In the genomic region with DNA sequence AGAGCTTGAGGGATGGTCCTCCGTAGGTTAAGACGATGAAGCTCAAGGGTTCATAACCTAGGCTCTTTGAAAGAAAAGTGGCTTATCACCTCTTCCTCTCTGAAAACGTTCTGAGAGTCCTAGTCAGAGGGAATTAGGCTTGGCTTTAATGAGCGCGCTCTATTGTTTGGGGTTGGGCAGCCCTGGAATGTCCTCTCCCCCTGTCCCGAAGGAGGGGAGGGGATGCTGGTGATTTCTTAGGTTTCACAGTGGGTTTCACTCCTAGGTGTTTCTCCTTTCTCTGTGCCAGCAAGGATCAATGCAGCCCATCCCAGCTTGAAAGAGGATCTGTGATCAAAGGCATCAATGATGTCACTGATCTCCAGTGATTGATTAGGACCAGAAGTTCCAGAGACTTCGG, we compare ENCODE assay signal across 23 mouse cellular contexts. TPM values are rescaled to one million over a fixed set of nuclear protein-coding genes. Genes with fewer than 3 reads are reported as not detected.
A peak's percentile ranks its signal among the peaks of the same experiment; 100 is the strongest.
DNase-seq lines count a peak whose midpoint lies in the region; ATAC-seq and TF ChIP-seq lines count a peak whose summit lies in the region.
"Had no signal": no experiment of that assay in that cellular context is flagged by ENCODE, and none has a peak within 500 bp of the region (broad histone marks: within the 10 kb centered on the region; RNA-seq: fewer than 3 reads in every experiment).

No protein-coding gene starts in this region.

- H3K9ac ChIP-seq in hindbrain, embryonic 14.5 days = no peak overlapping the region
- no peak overlapping the region for H3K9ac ChIP-seq in embryonic facial prominence, embryonic 11.5 days (replicated peaks; ENCODE audit: low read length)
- H3K9ac ChIP-seq in heart, adult 2 months (ENCODE audit: low read depth, low read length) = no peak overlapping the region
- H3K9ac ChIP-seq: embryonic facial prominence, embryonic 15.5 days; heart, embryonic 13.5 days; liver, embryonic 14.5 days; neural tube, embryonic 12.5 days had no signal

- H3K79me2 ChIP-seq in heart, adult 2 months (replicated peaks; ENCODE audit: control insufficient read depth, insufficient read depth, low read length) = no peaks in the 10 kb centered on the region

- peaks cover 7% of the 10 kb centered on the region; the same call in 1 of the 2 replicates for H3K36me3 ChIP-seq in hindbrain, embryonic 10.5 days
- H3K36me3 ChIP-seq in hindbrain, embryonic 14.5 days (replicated peaks; ENCODE audit: control insufficient read depth, insufficient read depth) = no peaks in the 10 kb centered on the region
- H3K36me3 ChIP-seq in embryonic facial prominence, embryonic 11.5 days (replicated peaks; ENCODE audit: control insufficient read depth, insufficient read depth, low read depth, low read length) = no peaks in the 10 kb centered on the region
- no peaks in the 10 kb centered on the region for H3K36me3 ChIP-seq in heart, adult 2 months (ENCODE audit: control insufficient read depth, insufficient read depth, low read length)
- H3K36me3 ChIP-seq in thymus, adult 2 months (ENCODE audit: control insufficient read depth, insufficient read depth, low read length) = no peaks in the 10 kb centered on the region
- H3K36me3 ChIP-seq: embryonic facial prominence, embryonic 15.5 days; heart, embryonic 13.5 days; neural tube, embryonic 12.5 days had no signal

- WGBS in hindbrain, embryonic 10.5 days = 3% methylated on average over 7 of the region's 7 CpGs
- WGBS in hindbrain, embryonic 14.5 days = 15% methylated on average over 7 of the region's 7 CpGs
- WGBS in embryonic facial prominence, embryonic 11.5 days = 11% methylated on average over 7 of the region's 7 CpGs
- 59% methylated on average over 7 of the region's 7 CpGs for WGBS in heart, adult 2 months
- 76% methylated on average over 7 of the region's 7 CpGs for WGBS in thymus, adult 2 months

- TF ChIP-seq POLR2A in heart, adult 2 months (IDR thresholded peaks at IDR 0.05; ENCODE audit: insufficient read depth, low read depth, low read length) = no peak
- no peak for TF ChIP-seq POLR2A in thymus, adult 2 months (IDR thresholded peaks at IDR 0.05; ENCODE audit: control insufficient read depth, extremely low read depth, insufficient read depth, low read length, poor library complexity)

- DNase-seq in hindbrain, embryonic 10.5 days (ENCODE audit: low spot score) = peak; percentile 19
- no peak for DNase-seq in hindbrain, embryonic 14.5 days (ENCODE audit: low spot score)
- peak; percentile 59 for DNase-seq in Muller cell, postnatal 12 days (ENCODE audit: inconsistent ontology term)
- DNase-seq in embryonic facial prominence, embryonic 11.5 days (ENCODE audit: low spot score) = peak; percentile 52
- DNase-seq in mesoderm, embryonic 11.5 days (ENCODE audit: low read depth, low spot score) = peak; percentile 34
- no peak for DNase-seq in heart, adult 2 months
- DNase-seq in thymus, adult 2 months = no peak
- DNase-seq in kidney, postnatal 4 days = no peak
- DNase-seq: adrenal gland, postnatal 25 days; cerebellum, postnatal 25 days; gastrocnemius, postnatal 36 days; kidney, adult 18-20 months; left cerebral cortex, postnatal 4 days; lung, postnatal 10 days; spleen, adult 18-20 months; thymus, postnatal 14 days had no signal

- no peak for ATAC-seq in hindbrain, embryonic 14.5 days (ENCODE audit: low FRiP score)
- 0 out of 2 replicates have a peak, but pooled peaks have one; percentile 14 for ATAC-seq in embryonic facial prominence, embryonic 11.5 days (replicated peaks; ENCODE audit: insufficient number of reproducible peaks, low FRiP score, low TSS enrichment, low read depth)
- ATAC-seq: activated CD4-positive, CD25-positive, alpha-beta regulatory T cell, adult 4 months had no signal

- intact Hi-C loops in heart, adult 2 months (cut with DNase I) = no loop called here

- no peaks in the 10 kb centered on the region for H3K9me3 ChIP-seq in hindbrain, embryonic 10.5 days
- no peaks in the 10 kb centered on the region for H3K9me3 ChIP-seq in hindbrain, embryonic 14.5 days (ENCODE audit: control insufficient read depth, low read length)
- no peaks in the 10 kb centered on the region for H3K9me3 ChIP-seq in embryonic facial prominence, embryonic 11.5 days (replicated peaks; ENCODE audit: control insufficient read depth, low read length)
- H3K9me3 ChIP-seq: embryonic facial prominence, embryonic 15.5 days; heart, embryonic 13.5 days; neural tube, embryonic 12.5 days had no signal

- no peaks in the 10 kb centered on the region for H3K27me3 ChIP-seq in hindbrain, embryonic 10.5 days (ENCODE audit: insufficient read depth, poor library complexity, severe bottlenecking)
- no peaks in the 10 kb centered on the region for H3K27me3 ChIP-seq in hindbrain, embryonic 14.5 days (ENCODE audit: control insufficient read depth, insufficient read depth, low read length)
- no peaks in the 10 kb centered on the region for H3K27me3 ChIP-seq in embryonic facial prominence, embryonic 11.5 days (ENCODE audit: control insufficient read depth, insufficient read depth, low read length)
- H3K27me3 ChIP-seq in heart, adult 2 months (ENCODE audit: control insufficient read depth, insufficient read depth, low read length) = no peaks in the 10 kb centered on the region
- H3K27me3 ChIP-seq in thymus, adult 2 months (ENCODE audit: control insufficient read depth, insufficient read depth, low read length) = no peaks in the 10 kb centered on the region
- H3K27me3 ChIP-seq: CH12.LX; embryonic facial prominence, embryonic 15.5 days; heart, embryonic 13.5 days; megakaryocyte, embryonic 14.5 days; neural tube, embryonic 12.5 days had no signal

- TF ChIP-seq EP300 in heart, adult 2 months (IDR thresholded peaks at IDR 0.05; ENCODE audit: insufficient read depth, low read depth, low read length) = no peak

- peaks cover 74% of the 10 kb centered on the region for H3K4me1 ChIP-seq in hindbrain, embryonic 10.5 days (replicated peaks)
- H3K4me1 ChIP-seq in hindbrain, embryonic 14.5 days (replicated peaks; ENCODE audit: control insufficient read depth, insufficient read depth, low read length) = peaks cover 19% of the 10 kb centered on the region
- H3K4me1 ChIP-seq in embryonic facial prominence, embryonic 11.5 days (ENCODE audit: control insufficient read depth, insufficient read depth, low read length) = no peaks in the 10 kb centered on the region; the same call in 1 of the 2 replicates
- H3K4me1 ChIP-seq in heart, adult 2 months (ENCODE audit: control insufficient read depth, insufficient read depth, low read length) = no peaks in the 10 kb centered on the region; the same call in 1 of the 2 replicates
- H3K4me1 ChIP-seq in thymus, adult 2 months (replicated peaks; ENCODE audit: control insufficient read depth, insufficient read depth, low read length) = no peaks in the 10 kb centered on the region
- H3K4me1 ChIP-seq: megakaryocyte, embryonic 14.5 days had no signal

- H3K4me3 ChIP-seq in hindbrain, embryonic 10.5 days = peak overlapping the region; percentile 23; the same call in 1 of the 2 replicates
- no peak overlapping the region for H3K4me3 ChIP-seq in hindbrain, embryonic 14.5 days (replicated peaks; ENCODE audit: low read length)
- no peak overlapping the region for H3K4me3 ChIP-seq in embryonic facial prominence, embryonic 11.5 days (ENCODE audit: low read depth, low read length)
- no peak overlapping the region for H3K4me3 ChIP-seq in heart, adult 2 months
- H3K4me3 ChIP-seq in thymus, adult 2 months (ENCODE audit: control insufficient read depth, insufficient read depth, low read length) = no peak overlapping the region
- H3K4me3 ChIP-seq: embryonic facial prominence, embryonic 15.5 days; heart, embryonic 13.5 days; megakaryocyte, embryonic 14.5 days; neural tube, embryonic 12.5 days had no signal

- no peak overlapping the region; the same call in 1 of the 2 replicates for H3K4me2 ChIP-seq in hindbrain, embryonic 14.5 days (replicated peaks)
- no peak overlapping the region for H3K4me2 ChIP-seq in embryonic facial prominence, embryonic 11.5 days (ENCODE audit: low read depth, low read length)
- H3K4me2 ChIP-seq: embryonic facial prominence, embryonic 15.5 days; heart, embryonic 13.5 days had no signal

- TF ChIP-seq CTCF in heart, adult 2 months (IDR thresholded peaks at IDR 0.05) = no peak
- no peak for TF ChIP-seq CTCF in thymus, adult 2 months (IDR thresholded peaks at IDR 0.05; ENCODE audit: borderline replicate concordance, control insufficient read depth, extremely low read depth, insufficient read depth, low read length, poor library complexity)

- peak overlapping the region; percentile 76 for H3K27ac ChIP-seq in hindbrain, embryonic 10.5 days
- no peak overlapping the region for H3K27ac ChIP-seq in hindbrain, embryonic 14.5 days
- H3K27ac ChIP-seq in embryonic facial prominence, embryonic 11.5 days (replicated peaks; ENCODE audit: low read depth, low read length) = no peak overlapping the region
- H3K27ac ChIP-seq in heart, adult 2 months = no peak overlapping the region
- H3K27ac ChIP-seq in thymus, adult 2 months (ENCODE audit: control insufficient read depth, insufficient read depth, low read length) = no peak overlapping the region
- H3K27ac ChIP-seq: embryonic facial prominence, embryonic 15.5 days; heart, embryonic 13.5 days; liver, embryonic 14.5 days; neural tube, embryonic 12.5 days had no signal

RNA-seq across cellular contexts. Expression of a gene that starts 24.3 kb away (rescaled TPM):
- 32.3 and 36.0 TPM in 2 replicates for polyA plus RNA-seq in hindbrain, embryonic 10.5 days (2016; fragmentation: Nextera tagmentation; extraction: Ambion mirVana)
- 4.2 and 5.7 TPM in 2 replicates for polyA plus RNA-seq in hindbrain, embryonic 14.5 days (2014; fragmentation: Nextera tagmentation; extraction: Ambion mirVana)
- polyA plus RNA-seq in embryonic facial prominence, embryonic 11.5 days (2014; fragmentation: Nextera tagmentation; extraction: Ambion mirVana) = 31.9 and 32.6 TPM in 2 replicates
- total RNA-seq in heart, adult 2 months (2021) = 1 to 10 TPM; 1.8 to 1.9 TPM
- 1.3 and 2.5 TPM in 2 replicates for polyA plus RNA-seq in heart, adult 2 months (2012; rRNA removed)
- 2.1 and 2.3 TPM in 2 replicates for polyA plus RNA-seq in thymus, adult 2 months (2012; rRNA removed)
- total RNA-seq: CH12.LX had no signal
- polyA plus RNA-seq: activated CD4-positive, CD25-positive, alpha-beta regulatory T cell, adult 4 months had no signal

Comparison
In these comparisons a context has a peak if more than half of its experiments do, and no peak if none do; other contexts are left out.
1. DNase-seq: peak in hindbrain, embryonic 10.5 days (single experiment), Muller cell, postnatal 12 days (single experiment), embryonic facial prominence, embryonic 11.5 days (single experiment) and mesoderm, embryonic 11.5 days (single experiment); none in hindbrain, embryonic 14.5 days (single experiment), heart, adult 2 months (0 of 2), thymus, adult 2 months (single experiment) and kidney, postnatal 4 days (0 of 2).